Mouse (Mus musculus): ENCODE measurements around the gene Atp13a2. TPM values are rescaled to one million over a fixed set of nuclear protein-coding genes. Genes with fewer than 3 reads are reported as not detected.

The Atp13a2 gene
- polyA plus RNA-seq (2012; rRNA removed; ENCODE audit: low replicate concordance): 51.9 and 58.0 TPM in 2 replicates

GRCm38 (mm10) chr4:140986711-140987395, at the start of gene Atp13a2:
Gene Atp13a2 (plus strand): TSS chr4:140986873.

GRCm38 (mm10) chr4:140960781-140961466, 25.7 kb upstream of the Atp13a2 start, which contains the start of gene Sdhb:
Gene Sdhb (plus strand): TSS chr4:140961203.

GRCm38 (mm10) chr4:141010118-141010517, 23.4 kb downstream of the Atp13a2 start, which contains the start of gene Mfap2:
Gene Mfap2 (plus strand): TSS chr4:141010418.

Other genes starting within 250 kb of the Atp13a2 start
- not detected in 2 replicates for gene Padi6, start 244.2 kb upstream of the Atp13a2 start, polyA plus RNA-seq (2012; rRNA removed; ENCODE audit: low replicate concordance)
- 0.50 and 0.63 TPM in 2 replicates for gene Padi4, start 212.6 kb upstream of the Atp13a2 start, polyA plus RNA-seq (2012; rRNA removed; ENCODE audit: low replicate concordance)
- 0.09 TPM in 1 of 2 replicates, not detected in the other for gene Padi3, start 176.2 kb upstream of the Atp13a2 start, polyA plus RNA-seq (2012; rRNA removed; ENCODE audit: low replicate concordance)
- 0.06 TPM in 1 of 2 replicates, not detected in the other for gene Padi1, start 141.1 kb upstream of the Atp13a2 start, polyA plus RNA-seq (2012; rRNA removed; ENCODE audit: low replicate concordance)
- 2.0 and 8.1 TPM in 2 replicates for gene Padi2, start 80.5 kb upstream of the Atp13a2 start, polyA plus RNA-seq (2012; rRNA removed; ENCODE audit: low replicate concordance)
- gene Sdhb, start 25.7 kb upstream of the Atp13a2 start, polyA plus RNA-seq (2012; rRNA removed; ENCODE audit: low replicate concordance): 331 and 578 TPM in 2 replicates
- gene Mfap2, start 23.5 kb downstream of the Atp13a2 start, polyA plus RNA-seq (2012; rRNA removed; ENCODE audit: low replicate concordance): 14.6 and 18.5 TPM in 2 replicates
- gene Crocc, start 73.7 kb downstream of the Atp13a2 start, polyA plus RNA-seq (2012; rRNA removed; ENCODE audit: low replicate concordance): 3.3 and 7.0 TPM in 2 replicates
- gene Necap2, start 91.5 kb downstream of the Atp13a2 start, polyA plus RNA-seq (2012; rRNA removed; ENCODE audit: low replicate concordance): 50.1 and 75.6 TPM in 2 replicates
- not detected in 2 replicates for gene Spata21, start 101.5 kb downstream of the Atp13a2 start, polyA plus RNA-seq (2012; rRNA removed; ENCODE audit: low replicate concordance)
- 59.7 and 70.7 TPM in 2 replicates for gene Szrd1, start 152.9 kb downstream of the Atp13a2 start, polyA plus RNA-seq (2012; rRNA removed; ENCODE audit: low replicate concordance)
- gene Fbxo42, start 161.0 kb downstream of the Atp13a2 start, polyA plus RNA-seq (2012; rRNA removed; ENCODE audit: low replicate concordance): 8.5 and 10.2 TPM in 2 replicates
- 0.18 and 0.99 TPM in 2 replicates for gene Rsg1, start 227.1 kb downstream of the Atp13a2 start, polyA plus RNA-seq (2012; rRNA removed; ENCODE audit: low replicate concordance)

Data from duodenum, adult 2 months (tissue).